Mouse (Mus musculus) hindbrain, embryonic 13.5 days (tissue): ENCODE data around the gene Rasgrp2. TPM values are rescaled to one million over a fixed set of nuclear protein-coding genes. Genes with fewer than 3 reads are reported as not detected.

Experiments used
- ATAC-seq: fragments of 200-750 bp; cut with Nextera tagmentation; 2 replicates; pipeline ENCODE4 v1.8.0; 2017; ENCODE audit warnings: moderate TSS enrichment; ENCODE audit not compliant: low FRiP score
- H3K27ac ChIP-seq: fragments of 300-500 bp; sonication (generic); 2 replicates; pipeline ENCODE4 v1.5.1; 2015; ENCODE audit warnings: inconsistent platforms, mild to moderate bottlenecking, moderate library complexity
- H3K27me3 ChIP-seq: fragments of 300-500 bp; sonication (generic); 2 replicates; pipeline ENCODE4 v1.6.1; 2015; ENCODE audit warnings: mild to moderate bottlenecking, inconsistent platforms
- H3K36me3 ChIP-seq: fragments of 300-500 bp; sonication (generic); 2 replicates; pipeline ENCODE4 v1.6.1; 2015; ENCODE audit warnings: mild to moderate bottlenecking, inconsistent platforms
- H3K4me1 ChIP-seq: fragments of 300-500 bp; sonication (generic); replicated peaks from 2 replicates; pipeline ENCODE4 v1.6.1; 2015; ENCODE audit warnings: inconsistent platforms
- H3K4me2 ChIP-seq: fragments of 300-500 bp; sonication (generic); 2 replicates; pipeline ENCODE4 v1.6.1; 2015; ENCODE audit warnings: inconsistent platforms, mild to moderate bottlenecking, moderate library complexity
- H3K4me3 ChIP-seq: fragments of 300-500 bp; sonication (generic); 2 replicates; pipeline ENCODE4 v1.5.1; 2015; ENCODE audit warnings: mild to moderate bottlenecking, inconsistent platforms
- H3K9ac ChIP-seq: fragments of 300-500 bp; sonication (generic); 2 replicates; pipeline ENCODE4 v1.6.1; 2015; ENCODE audit warnings: mild to moderate bottlenecking, inconsistent platforms
- H3K9me3 ChIP-seq: fragments of 300-500 bp; sonication (generic); 2 replicates; pipeline ENCODE4 v1.6.1; 2016; ENCODE audit warnings: inconsistent platforms
- WGBS: fragments of 180-500 bp; shearing (Covaris S2); methylation state at CpG from one replicate; pipeline ENCODE4 v1.1.7; 2015; 5-methylcytosine and 5-hydroxymethylcytosine counted together
- polyA plus RNA-seq: library from polyadenylated mRNA; unstranded; fragments of >200 nt; fragmentation: Nextera tagmentation; extraction: Ambion mirVana; gene quantifications from 2 replicates; pipeline ENCODE4 v1.2.1, GENCODE M21; 2015

Rasgrp2 gene
- polyA plus RNA-seq, 1 experiment from 2014 or later: 42.0 TPM

GRCm38 (mm10) chr19:6384954-6385353 lies 14.2 kb upstream of the Rasgrp2 start:
- 80% methylated on average over 11 of the region's 11 CpGs for WGBS
- peaks cover 18% of the 10 kb centered on the region for H3K4me1 ChIP-seq
- H3K27me3 ChIP-seq: peaks cover 10% of the 10 kb centered on the region; the same call in 1 of the 2 replicates
- no peak overlapping the region for H3K4me2 ChIP-seq
- no peak for ATAC-seq
- H3K4me3 ChIP-seq: no peak overlapping the region
- H3K9ac ChIP-seq: peak overlapping the region; percentile 24; the same call in 1 of the 2 replicates
- peaks cover 4% of the 10 kb centered on the region; the same call in 1 of the 2 replicates for H3K36me3 ChIP-seq
- H3K9me3 ChIP-seq: no peaks in the 10 kb centered on the region
- H3K27ac ChIP-seq: no peak overlapping the region

- H3K27ac ChIP-seq: no peak overlapping the region
- peaks cover 4% of the 10 kb centered on the region; the same call in 1 of the 2 replicates for H3K36me3 ChIP-seq
- 85% methylated on average over 5 of the region's 5 CpGs for WGBS
- H3K4me1 ChIP-seq: peaks cover 20% of the 10 kb centered on the region
- H3K4me3 ChIP-seq: no peak overlapping the region
- no peak for ATAC-seq
- H3K4me2 ChIP-seq: no peak overlapping the region
- H3K9ac ChIP-seq: peak overlapping the region; percentile 24; the same call in 1 of the 2 replicates
- H3K9me3 ChIP-seq: no peaks in the 10 kb centered on the region
- H3K27me3 ChIP-seq: peaks cover 10% of the 10 kb centered on the region; the same call in 1 of the 2 replicates
Observed at GRCm38 (mm10) chr19:6385419-6385818, 13.7 kb upstream of the Rasgrp2 start.

- peaks cover 1% of the 10 kb centered on the region; the same call in 1 of the 2 replicates for H3K36me3 ChIP-seq
- no peak overlapping the region for H3K4me3 ChIP-seq
- WGBS: 83% methylated on average over 6 of the region's 7 CpGs
- H3K9me3 ChIP-seq: no peaks in the 10 kb centered on the region
- H3K4me2 ChIP-seq: no peak overlapping the region
- no peak overlapping the region for H3K27ac ChIP-seq
- 0 out of 2 replicates have a peak overlapping the region, but pooled peaks have one; percentile 24 for H3K9ac ChIP-seq
- peaks cover 10% of the 10 kb centered on the region; the same call in 1 of the 2 replicates for H3K27me3 ChIP-seq
- ATAC-seq: no peak
- peaks cover 20% of the 10 kb centered on the region for H3K4me1 ChIP-seq
Observed at GRCm38 (mm10) chr19:6385821-6386220, 13.3 kb upstream of the Rasgrp2 start.

GRCm38 (mm10) chr19:6386234-6386633 lies 12.9 kb upstream of the Rasgrp2 start:
- no peak for ATAC-seq
- 63% methylated on average over 9 of the region's 9 CpGs for WGBS
- no peak overlapping the region for H3K9ac ChIP-seq
- no peaks in the 10 kb centered on the region for H3K36me3 ChIP-seq
- no peak overlapping the region for H3K4me3 ChIP-seq
- H3K27me3 ChIP-seq: peaks cover 10% of the 10 kb centered on the region; the same call in 1 of the 2 replicates
- H3K4me2 ChIP-seq: no peak overlapping the region
- no peak overlapping the region for H3K27ac ChIP-seq
- peaks cover 20% of the 10 kb centered on the region for H3K4me1 ChIP-seq
- no peaks in the 10 kb centered on the region for H3K9me3 ChIP-seq

GRCm38 (mm10) chr19:6388006-6388405 lies 11.1 kb upstream of the Rasgrp2 start:
- 82% methylated on average over 13 of the region's 13 CpGs for WGBS
- Histone ChIP-seq H3K9me3 (no peaks in the 10 kb centered on the region), H3K27me3 (peaks cover 10% of the 10 kb centered on the region; the same call in 1 of the 2 replicates), H3K27ac (no peak overlapping the region), H3K4me1 (peaks cover 20% of the 10 kb centered on the region), H3K4me3 (no peak overlapping the region), H3K4me2 (no peak overlapping the region), H3K36me3 (no peaks in the 10 kb centered on the region), H3K9ac (no peak overlapping the region)
- no peak for ATAC-seq

GRCm38 (mm10) chr19:6389803-6390202 lies 9.3 kb upstream of the Rasgrp2 start:
- H3K9ac ChIP-seq: peak overlapping the region; percentile 64
- H3K27me3 ChIP-seq: peaks cover 10% of the 10 kb centered on the region; the same call in 1 of the 2 replicates
- no peaks in the 10 kb centered on the region for H3K9me3 ChIP-seq
- peak overlapping the region; percentile 4; the same call in 1 of the 2 replicates for H3K27ac ChIP-seq
- H3K4me3 ChIP-seq: peak overlapping the region; percentile 36
- peak overlapping the region; percentile 55 for H3K4me2 ChIP-seq
- H3K36me3 ChIP-seq: no peaks in the 10 kb centered on the region
- 6% methylated on average over 16 of the region's 16 CpGs for WGBS
- no peak for ATAC-seq
- peaks cover 10% of the 10 kb centered on the region for H3K4me1 ChIP-seq

GRCm38 (mm10) chr19:6390251-6390650 lies 8.9 kb upstream of the Rasgrp2 start:
- Histone ChIP-seq H3K27me3 (peaks cover 10% of the 10 kb centered on the region; the same call in 1 of the 2 replicates), H3K4me2 (peak overlapping the region; percentile 55), H3K9me3 (no peaks in the 10 kb centered on the region), H3K4me3 (no peak overlapping the region), H3K36me3 (no peaks in the 10 kb centered on the region), H3K9ac (peak overlapping the region; percentile 64; the same call in 1 of the 2 replicates), H3K27ac (no peak overlapping the region), H3K4me1 (peaks cover 10% of the 10 kb centered on the region)
- WGBS: 59% methylated on average over 6 of the region's 6 CpGs
- no peak for ATAC-seq

GRCm38 (mm10) chr19:6392743-6393393 lies 6.3 kb upstream of the Rasgrp2 start:
- Histone ChIP-seq H3K9me3 (no peaks in the 10 kb centered on the region), H3K4me1 (peaks cover 10% of the 10 kb centered on the region), H3K4me3 (no peak overlapping the region), H3K36me3 (no peaks in the 10 kb centered on the region), H3K9ac (no peak overlapping the region), H3K4me2 (no peak overlapping the region), H3K27ac (no peak overlapping the region), H3K27me3 (peaks cover 10% of the 10 kb centered on the region; the same call in 1 of the 2 replicates)
- ATAC-seq: no peak
- WGBS: 93% methylated on average over 14 of the region's 14 CpGs

GRCm38 (mm10) chr19:6393637-6394036 lies 5.5 kb upstream of the Rasgrp2 start:
- H3K4me2 ChIP-seq: no peak overlapping the region
- no peak overlapping the region for H3K4me3 ChIP-seq
- no peak overlapping the region for H3K27ac ChIP-seq
- H3K9ac ChIP-seq: no peak overlapping the region
- no peak for ATAC-seq
- H3K27me3 ChIP-seq: peaks cover 10% of the 10 kb centered on the region; the same call in 1 of the 2 replicates
- H3K4me1 ChIP-seq: peaks cover 16% of the 10 kb centered on the region
- H3K9me3 ChIP-seq: no peaks in the 10 kb centered on the region
- 91% methylated on average over 16 of the region's 16 CpGs for WGBS
- no peaks in the 10 kb centered on the region for H3K36me3 ChIP-seq

GRCm38 (mm10) chr19:6396237-6396636 lies 2.9 kb upstream of the Rasgrp2 start:
- H3K27ac ChIP-seq: no peak overlapping the region
- H3K27me3 ChIP-seq: peaks cover 11% of the 10 kb centered on the region
- H3K4me3 ChIP-seq: no peak overlapping the region
- 86% methylated on average over 5 of the region's 5 CpGs for WGBS
- H3K36me3 ChIP-seq: no peaks in the 10 kb centered on the region
- no peak overlapping the region for H3K9ac ChIP-seq
- H3K4me1 ChIP-seq: peaks cover 30% of the 10 kb centered on the region
- ATAC-seq: no peak
- H3K9me3 ChIP-seq: no peaks in the 10 kb centered on the region
- no peak overlapping the region for H3K4me2 ChIP-seq

- H3K27ac ChIP-seq: no peak overlapping the region
- peak overlapping the region; percentile 98; the same call in 1 of the 2 replicates for H3K4me2 ChIP-seq
- H3K36me3 ChIP-seq: no peaks in the 10 kb centered on the region
- H3K27me3 ChIP-seq: peaks cover 26% of the 10 kb centered on the region
- ATAC-seq: no peak
- H3K4me3 ChIP-seq: no peak overlapping the region
- no peaks in the 10 kb centered on the region for H3K9me3 ChIP-seq
- no peak overlapping the region for H3K9ac ChIP-seq
- 81% methylated on average over 22 of the region's 22 CpGs for WGBS
- peaks cover 41% of the 10 kb centered on the region for H3K4me1 ChIP-seq
Observed at GRCm38 (mm10) chr19:6397582-6398249, 1.4 kb upstream of the Rasgrp2 start.

- under 1% methylated on average over 39 of the region's 39 CpGs for WGBS
- Histone ChIP-seq H3K4me3 (peak overlapping the region; percentile 62), H3K36me3 (no peaks in the 10 kb centered on the region), H3K9ac (peak overlapping the region; percentile 80), H3K4me1 (peaks cover 46% of the 10 kb centered on the region), H3K4me2 (peak overlapping the region; percentile 98), H3K27ac (peak overlapping the region; percentile 79), H3K9me3 (no peaks in the 10 kb centered on the region), H3K27me3 (peaks cover 32% of the 10 kb centered on the region)
- peak; percentile 59 for ATAC-seq
Observed at GRCm38 (mm10) chr19:6398447-6399284, 474 bp upstream of the Rasgrp2 start.
